Mouse (Mus musculus): ENCODE data around the gene Hand2.

The Hand2 gene

DNA sequence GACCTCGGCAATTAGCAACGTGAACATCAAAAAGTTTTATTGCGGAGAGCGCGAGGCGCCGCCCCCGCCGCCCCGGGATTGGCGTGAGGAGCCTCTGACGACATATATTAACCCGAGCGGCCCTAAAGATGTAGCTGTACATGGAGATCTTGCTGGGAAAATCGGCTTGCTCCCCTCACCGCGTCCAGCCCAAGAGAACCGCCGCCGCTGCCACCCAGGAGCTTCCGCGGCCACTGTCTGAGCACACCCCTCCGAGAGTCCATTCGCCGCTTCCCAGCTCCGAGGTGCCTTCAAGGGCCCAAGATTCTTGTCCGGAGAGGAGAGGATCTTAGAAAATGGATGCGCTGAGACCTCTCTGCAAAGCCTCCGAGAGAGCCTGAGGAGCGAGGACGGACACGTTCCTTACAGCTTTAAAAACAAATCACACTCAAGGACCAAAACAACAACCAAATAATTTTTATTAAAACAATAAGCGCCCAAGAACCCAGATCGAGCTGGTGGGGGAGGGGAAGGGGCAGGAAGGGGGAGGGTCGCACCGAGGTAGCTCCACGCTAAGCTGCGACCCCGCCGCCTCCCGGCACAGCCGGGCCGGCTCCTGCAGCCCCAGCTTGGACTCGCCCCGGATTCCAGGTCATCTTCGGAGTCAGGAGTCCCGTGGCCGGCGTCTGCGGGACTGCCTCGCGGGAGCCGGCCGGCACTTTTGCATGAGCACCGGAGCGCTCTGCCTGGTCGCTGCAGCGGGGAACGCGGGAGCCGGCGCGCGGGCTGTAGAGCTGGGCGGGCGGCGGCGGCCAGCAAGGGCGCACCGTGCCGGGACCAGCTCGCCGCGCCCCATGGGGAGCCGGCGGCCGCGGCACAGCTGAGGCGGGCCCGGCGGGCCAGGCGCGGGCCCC lies at the start of gene Hand2:
Gene Hand2, plus strand, starts transcription at position 133 of the 893 bp plus-strand sequence.
- DNase-seq (ENCODE audit: low read depth in 2 of 2, low spot score in 2 of 2) = no peak

DNA sequence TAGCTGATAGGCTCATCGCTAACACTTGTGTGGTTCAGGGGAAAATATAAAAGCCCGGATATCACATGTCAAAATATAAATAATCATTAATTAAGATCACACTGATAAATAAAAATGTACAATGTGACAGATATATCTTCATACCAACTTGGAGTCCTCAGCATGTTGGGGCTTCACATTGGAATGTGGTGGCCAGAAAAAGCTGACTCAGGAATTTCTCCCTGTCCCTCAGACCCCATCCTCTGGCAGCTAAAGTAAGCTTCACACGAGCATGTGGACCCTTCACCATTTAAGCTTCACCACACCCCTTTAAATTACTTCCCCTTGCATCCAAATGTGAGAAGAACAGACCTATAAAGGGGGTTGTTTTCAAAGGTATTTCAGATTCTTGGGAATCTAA lies 47.7 kb upstream of the Hand2 start:
- no peak for DNase-seq (ENCODE audit: low read depth in 2 of 2, low spot score in 2 of 2)

DNA sequence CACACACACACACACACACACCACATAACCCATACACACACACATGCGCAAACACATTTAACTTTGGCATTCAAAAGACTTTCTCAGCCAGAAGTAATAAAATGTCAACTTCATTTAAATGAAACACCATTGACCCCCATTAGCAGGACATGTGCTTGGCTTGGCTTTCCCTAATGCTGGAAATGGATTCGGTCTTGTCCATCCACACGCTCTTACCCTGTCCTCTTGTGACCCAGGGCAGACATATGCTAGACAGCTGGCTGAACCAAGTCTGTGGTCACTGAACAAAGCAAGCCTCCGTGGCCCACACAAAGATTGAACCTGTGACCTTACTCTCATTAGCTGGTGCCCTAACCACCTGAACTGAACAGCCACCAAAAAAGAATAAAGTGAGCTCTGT lies 27.3 kb upstream of the Hand2 start:
- no peak for DNase-seq (ENCODE audit: low read depth in 2 of 2, low spot score in 2 of 2)

DNA sequence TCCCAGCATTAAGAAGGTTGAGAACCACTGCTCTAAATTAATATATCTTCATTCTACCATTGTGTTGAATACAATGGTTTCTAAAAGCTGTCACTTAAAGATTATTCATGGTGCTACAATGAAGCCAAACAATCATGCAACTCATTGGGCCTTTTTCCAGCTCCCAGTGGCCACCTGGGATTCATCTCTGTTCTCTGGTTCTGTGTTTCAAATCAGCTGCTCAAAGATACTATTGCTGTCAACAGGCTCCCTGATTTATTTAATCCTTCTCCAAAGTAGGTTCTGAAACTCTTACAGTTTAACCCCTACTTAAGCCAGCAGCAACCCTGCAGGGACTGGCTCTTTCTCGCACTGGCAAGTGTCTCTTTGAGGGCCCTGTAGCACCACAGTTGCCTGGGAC lies 17.3 kb upstream of the Hand2 start:
- no peak for DNase-seq (ENCODE audit: low read depth in 2 of 2, low spot score in 2 of 2)

DNA sequence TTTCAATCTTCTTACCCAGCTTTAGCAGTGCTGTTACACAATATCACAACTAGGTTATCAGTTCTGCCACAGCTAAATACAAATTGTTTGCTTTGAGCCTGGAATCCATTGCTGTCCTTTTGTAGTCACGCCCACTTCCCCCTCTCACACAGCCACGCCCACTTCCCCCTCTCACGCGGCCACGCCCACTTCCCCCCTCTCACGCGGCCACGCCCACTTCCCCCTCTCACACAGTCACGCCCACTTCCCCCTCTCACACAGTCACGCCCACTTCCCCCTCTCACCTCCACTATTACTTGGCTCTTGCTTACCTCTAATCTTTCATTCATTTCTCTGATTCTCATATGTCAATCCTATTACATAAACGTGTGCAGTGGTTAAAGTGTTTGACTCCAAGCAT lies 15.8 kb upstream of the Hand2 start:
- DNase-seq (ENCODE audit: low read depth in 2 of 2, low spot score in 2 of 2) = no peak

DNA sequence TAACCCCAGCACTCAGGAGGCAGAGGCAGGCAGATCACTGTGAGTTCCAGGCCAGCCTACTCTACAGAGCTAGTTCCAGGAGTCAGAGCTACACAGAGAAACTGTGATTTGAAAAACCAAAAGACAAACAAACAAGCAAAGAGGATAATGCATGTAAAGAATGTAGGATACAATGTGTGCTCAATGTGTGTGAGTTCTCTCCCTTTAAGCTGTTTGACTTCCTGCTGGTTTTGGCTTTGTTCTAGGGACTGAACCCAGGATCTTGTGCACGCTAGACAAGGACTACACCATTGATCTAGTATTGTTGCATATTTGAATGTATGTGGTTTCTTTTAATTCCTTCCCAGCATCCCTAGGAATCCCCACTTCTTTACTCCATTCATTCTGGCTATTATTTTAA lies 14.3 kb upstream of the Hand2 start:
- DNase-seq (ENCODE audit: low read depth in 2 of 2, low spot score in 2 of 2) = no peak

DNA sequence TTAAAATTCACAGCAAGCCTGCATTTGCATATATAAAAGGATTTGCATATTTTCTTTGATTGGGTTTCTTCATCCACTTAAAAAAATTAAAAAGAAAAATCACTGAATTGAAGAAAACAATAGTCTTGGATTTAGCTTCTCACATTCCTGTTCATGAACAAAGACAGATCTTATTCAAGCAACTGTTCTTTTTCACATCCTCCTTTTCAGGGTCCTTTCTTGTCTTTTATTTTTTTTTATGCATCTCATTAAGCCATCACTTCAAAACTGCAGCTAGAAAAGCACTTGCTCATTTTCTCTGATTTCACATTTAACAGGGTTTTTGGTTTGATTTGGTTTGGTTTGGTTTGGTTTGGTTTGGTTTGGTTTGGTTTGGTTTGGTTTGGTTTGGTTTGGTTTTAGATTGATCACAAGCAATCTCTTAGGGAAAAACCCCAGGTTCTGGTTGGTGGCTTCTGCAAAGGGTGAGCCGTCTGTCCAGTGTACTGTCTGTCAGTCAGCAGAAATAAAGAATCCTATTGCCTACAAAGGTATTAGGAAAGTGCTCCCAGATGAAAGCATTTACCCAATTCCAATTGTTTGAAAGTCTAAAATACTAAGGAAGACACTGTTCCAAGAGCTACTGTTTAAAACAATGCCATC lies 10.8 kb upstream of the Hand2 start:
- no peak for DNase-seq (ENCODE audit: low read depth in 2 of 2, low spot score in 2 of 2)

DNA sequence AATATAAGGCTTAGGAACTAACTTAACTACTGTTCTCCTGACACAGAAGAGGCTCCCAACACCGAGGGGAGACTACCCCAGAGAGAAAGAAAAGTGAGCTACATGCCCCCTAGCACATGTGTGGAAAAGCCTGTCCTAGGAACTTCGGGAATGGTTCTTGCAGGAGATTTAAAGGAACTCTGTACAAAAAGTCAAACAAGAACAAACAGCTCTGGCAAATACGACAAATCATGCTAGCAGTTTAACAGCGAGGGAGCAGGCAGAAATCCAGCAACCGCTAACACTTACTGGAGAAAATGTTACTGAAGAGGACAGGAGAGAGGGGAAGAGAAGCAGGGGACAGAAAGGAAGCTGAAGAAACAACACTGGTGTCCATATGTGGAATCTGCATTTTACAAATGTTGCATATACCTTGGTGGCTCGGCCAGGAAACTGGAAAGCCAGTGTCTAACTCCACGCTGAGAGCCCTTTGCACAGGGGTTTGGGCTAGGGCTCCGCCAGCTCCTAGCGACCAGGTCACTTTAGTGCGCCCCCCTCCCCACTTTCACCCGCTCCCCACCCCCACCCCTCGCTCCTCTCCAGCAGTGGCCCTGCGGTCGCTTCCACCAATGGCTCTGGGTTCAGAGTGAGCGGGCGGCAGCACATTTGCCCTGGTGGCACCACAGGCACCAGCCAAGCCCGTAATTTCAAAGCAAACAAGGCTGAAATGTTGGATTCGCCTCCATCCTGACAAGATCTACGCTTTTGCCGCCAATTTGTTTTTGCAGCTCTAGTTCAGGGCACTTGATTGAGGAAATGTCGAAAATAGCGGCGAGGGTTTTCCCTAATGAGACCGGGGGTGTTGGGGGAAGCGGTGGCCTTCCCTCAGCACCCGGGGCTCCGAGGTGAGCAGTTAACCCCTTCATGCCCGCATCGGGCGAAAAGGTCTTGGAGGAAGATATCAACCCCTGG lies 8.5 kb upstream of the Hand2 start:
- no peak for DNase-seq (ENCODE audit: low read depth in 2 of 2, low spot score in 2 of 2)

DNA sequence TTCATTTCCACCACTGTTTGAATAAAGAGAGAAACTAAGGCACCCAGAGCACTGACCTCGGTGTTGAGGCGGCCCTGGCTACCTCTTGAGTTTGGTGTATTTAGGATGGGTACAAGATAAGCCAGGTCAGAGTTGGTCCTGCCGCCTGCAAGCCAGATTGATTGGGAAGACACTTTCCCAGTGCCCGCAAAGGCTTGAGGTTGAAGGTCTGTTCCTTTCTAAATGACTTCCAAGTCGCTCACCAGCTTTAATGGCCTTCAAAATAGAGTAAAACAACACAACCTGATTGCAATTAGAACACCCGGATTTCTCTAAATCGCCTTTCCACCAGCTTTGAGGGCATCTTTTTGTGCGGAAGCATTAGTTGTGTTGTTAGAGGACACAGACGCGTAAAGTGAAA lies 7.2 kb upstream of the Hand2 start:
- no peak for DNase-seq (ENCODE audit: low read depth in 2 of 2, low spot score in 2 of 2)

DNA sequence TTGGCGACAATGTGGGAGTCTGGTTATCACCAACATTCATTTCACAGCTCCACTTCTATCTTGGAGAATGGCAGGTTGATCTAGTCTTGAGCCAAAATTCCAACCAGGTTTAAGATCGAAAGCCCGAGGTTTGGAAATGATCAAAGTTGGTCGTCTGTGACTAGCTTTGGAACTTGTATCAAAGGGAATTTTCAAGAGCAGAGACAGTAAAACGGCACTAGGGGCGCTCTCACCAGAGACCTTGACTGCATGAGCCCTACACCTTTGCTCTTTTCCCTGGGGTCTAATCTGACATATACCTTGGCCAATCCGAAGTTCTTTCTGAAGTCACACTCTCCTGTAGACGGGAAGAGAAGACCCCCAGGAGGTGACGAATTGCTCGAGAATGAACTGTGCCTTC lies 6.6 kb upstream of the Hand2 start:
- no peak for DNase-seq (ENCODE audit: low read depth in 2 of 2, low spot score in 2 of 2)

DNA sequence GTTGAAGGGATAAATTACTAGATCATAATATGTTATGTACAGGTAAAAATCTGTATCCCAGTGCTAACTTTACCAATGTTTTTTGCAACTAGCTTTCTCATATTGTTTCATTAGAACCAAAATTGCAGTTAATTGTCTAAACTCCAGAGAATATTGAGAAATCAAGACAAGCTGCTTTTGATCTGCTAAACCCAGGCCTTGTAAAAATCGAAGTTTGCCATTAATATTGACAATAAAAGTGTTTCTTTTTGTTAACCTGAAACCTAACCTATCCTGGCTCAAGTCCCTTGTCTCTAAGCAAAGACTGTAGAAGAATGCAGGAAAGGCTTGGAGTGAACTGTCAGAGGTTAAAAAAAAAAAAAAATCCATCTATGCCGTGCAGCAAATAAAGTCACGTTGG lies 5.3 kb upstream of the Hand2 start:
- no peak for DNase-seq (ENCODE audit: low read depth in 2 of 2, low spot score in 2 of 2)

DNA sequence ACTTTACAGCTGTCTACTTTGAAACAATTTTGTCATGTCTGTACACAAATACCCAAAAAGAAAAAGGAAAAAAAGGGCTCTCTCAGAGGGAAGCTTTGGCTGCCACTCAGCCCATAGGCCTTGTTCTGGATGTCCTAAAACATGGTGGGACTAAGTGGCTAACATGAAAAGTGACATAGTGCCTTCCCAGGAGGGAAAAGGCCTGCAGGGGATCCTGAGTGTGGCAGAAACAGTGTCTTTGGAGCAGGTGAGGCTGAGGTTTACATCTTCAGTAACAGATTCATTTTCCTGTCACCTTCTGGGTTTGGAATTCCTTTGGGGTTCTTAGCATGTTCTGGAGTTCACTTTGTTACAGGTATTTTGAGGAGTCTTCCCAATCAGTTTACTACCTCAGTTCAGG lies 3.7 kb upstream of the Hand2 start:
- no peak for DNase-seq (ENCODE audit: low read depth in 2 of 2, low spot score in 2 of 2)

DNA sequence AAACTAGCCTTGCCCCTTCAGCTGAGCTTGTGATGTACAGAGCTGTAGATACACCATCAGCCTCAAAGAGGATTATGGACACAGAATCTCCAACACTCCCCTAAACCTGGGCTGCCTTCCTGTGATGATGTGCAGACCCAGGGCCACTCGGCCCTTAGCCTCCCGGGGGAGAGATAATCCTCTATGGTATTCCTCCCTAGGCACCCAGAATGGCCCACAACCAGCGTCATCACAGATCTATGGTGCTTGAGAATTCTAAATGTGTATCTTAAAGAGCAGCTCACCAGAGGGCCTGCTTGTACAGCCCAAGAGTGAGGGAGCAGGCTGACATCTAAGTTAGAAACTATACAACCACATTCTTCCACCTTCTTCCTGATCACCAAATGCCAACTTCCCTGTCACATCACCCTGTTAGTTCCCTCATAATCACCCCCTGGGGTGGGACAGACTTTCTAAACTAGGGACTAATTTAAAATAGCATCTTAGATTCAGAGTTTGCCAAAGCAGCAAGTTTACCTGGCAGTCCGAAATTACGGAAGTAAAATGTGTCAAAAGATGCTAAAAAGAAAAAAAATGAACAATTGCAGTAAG lies 2.8 kb upstream of the Hand2 start:
- no peak for DNase-seq (ENCODE audit: low read depth in 2 of 2, low spot score in 2 of 2)

DNA sequence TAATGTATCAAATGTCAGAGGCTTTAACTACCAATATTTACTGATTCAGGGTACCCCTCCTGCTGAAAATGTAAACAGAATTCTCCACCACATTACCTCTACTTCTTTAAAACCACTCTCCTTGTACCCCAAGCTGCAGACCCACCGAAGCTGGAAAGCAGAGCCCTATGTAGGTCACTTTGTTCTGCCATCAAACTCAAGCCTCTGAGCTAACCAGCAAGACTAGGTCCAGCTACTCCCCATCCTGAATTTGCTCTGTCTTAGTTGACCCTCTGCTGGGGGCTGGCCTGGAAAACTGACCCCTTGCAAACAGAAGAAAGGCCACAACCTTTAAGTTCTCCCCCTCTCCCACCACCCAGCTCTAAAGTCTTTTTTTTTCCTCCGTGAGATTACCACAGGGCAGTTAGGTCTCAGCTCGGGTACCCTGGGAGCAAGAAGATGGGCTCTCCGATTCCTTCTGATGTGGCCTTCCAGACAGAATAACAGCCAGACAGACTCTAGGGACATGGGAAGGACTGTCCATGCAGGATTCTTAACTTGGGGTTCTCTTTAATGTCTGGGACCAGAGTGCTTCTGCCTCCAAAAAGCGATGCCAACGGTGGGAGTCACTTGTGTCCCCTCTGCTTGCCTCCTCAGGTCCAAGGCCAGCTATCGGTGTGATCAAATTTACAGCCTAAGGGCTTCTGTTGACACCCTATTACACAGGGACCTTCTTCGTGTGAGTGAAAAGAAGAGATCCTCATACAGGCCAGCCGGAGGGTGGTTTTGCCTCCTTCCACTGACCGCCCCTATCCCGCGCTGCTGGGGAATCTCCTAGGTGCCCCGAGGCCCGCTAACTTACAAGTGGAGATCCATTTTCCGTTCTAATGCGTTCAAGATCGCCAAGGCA lies 1.4 kb upstream of the Hand2 start:
- DNase-seq (ENCODE audit: low read depth in 2 of 2, low spot score in 2 of 2) = no peak

DNA sequence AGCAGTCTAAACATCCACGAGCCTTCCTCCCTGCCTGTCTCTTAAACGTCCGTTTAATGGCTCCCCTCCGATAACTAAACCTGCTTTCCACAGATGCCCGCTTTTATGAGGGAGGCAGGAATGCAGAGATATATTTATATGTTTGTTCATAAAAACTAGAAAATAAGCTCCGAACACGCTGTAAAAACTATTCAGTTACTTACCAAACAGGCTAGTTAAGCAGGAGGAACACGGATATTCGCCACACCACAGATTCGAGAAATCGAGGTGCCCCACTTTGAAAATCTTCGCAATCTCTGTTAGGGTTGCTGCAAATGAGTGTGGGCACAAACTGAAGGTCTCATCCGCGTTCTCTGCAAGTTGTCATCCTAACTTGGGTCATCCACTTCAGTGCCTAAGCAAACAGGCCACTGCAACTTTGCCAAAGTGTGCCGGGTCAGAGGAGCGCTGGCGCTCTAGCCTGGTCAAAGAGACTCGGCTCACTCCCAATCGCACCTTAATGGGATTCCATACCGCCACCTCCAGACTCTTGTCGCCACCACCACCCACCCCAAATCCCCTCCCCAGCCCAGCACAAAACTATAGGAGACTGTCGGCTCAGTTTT lies 700 bp upstream of the Hand2 start:
- no peak for DNase-seq (ENCODE audit: low read depth in 2 of 2, low spot score in 2 of 2)

DNA sequence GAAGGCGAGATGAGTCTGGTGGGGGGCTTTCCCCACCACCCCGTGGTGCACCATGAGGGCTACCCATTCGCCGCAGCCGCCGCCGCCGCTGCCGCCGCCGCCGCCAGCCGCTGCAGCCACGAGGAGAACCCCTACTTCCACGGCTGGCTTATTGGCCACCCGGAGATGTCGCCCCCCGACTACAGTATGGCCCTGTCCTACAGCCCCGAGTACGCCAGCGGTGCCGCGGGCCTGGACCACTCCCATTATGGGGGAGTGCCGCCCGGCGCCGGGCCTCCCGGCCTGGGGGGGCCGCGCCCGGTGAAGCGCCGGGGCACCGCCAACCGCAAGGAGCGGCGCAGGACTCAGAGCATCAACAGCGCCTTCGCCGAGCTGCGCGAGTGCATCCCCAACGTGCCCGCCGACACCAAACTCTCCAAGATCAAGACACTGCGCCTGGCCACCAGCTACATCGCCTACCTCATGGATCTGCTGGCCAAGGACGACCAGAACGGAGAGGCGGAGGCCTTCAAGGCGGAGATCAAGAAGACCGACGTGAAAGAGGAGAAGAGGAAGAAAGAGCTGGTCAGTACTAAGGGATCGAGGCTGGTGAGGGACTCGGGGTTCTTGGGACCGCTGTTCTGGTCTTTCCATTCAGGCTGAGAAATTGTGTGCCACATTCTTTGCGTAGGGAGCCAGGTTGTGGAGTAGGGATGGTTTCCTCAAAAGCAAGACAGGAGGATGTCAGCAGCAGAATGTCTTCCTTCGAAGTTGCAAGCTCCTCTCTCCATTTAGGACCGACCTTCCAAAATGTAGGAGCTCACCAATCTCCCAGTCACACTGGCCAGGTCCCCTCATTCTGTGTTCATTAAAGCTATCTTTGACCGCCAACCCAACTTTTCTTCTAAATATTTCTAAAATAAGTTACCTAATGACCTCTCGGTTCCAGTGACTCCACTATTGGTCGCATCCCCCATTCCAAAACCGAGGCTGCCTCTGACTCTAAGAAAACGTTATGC lies 1.4 kb downstream of the Hand2 start:
- no peak for DNase-seq (ENCODE audit: low read depth in 2 of 2, low spot score in 2 of 2)

DNA sequence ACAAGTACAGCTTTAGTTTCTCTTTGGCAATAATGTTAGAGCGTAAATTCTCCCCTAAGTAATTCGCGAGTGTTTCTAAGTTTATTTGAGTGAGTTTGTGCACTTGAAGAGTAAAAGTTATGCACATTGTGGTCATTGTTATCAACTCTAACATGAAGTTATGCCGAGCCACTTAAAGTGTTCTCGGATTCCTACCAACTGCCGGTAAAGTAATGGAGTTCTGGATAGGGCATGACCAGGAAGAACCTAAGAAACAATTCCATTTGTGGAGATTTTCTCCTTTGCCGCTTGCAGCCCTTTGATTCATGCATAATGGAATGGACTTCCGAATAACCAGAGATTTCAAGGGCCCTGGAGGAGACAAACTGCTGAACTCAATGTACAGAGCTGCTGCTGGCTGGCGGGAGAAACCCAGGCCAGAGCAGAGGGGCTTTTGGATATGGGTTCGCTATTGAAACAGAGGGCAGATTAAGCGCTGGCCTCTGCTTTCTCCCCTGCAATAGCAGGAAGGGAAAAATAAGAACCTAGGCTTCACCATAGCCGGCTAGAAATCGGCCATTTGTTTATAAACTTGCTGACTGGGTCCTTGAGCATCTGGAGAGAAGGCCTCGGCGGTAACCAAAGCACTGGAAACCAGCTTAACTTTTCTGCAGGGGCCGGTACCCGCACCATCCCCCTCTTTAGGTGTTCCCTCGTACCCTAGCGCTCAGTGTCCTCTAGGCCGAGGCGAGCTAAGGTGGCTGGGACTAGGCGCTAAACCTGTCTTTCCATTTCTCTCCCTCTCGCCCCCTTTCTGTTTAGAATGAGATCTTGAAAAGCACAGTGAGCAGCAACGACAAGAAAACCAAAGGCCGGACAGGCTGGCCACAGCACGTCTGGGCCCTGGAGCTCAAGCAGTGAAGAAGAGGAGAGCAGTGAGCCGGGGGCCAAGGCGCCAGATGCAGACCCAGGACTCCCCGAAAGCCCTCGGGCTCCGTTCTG lies 2.5 kb downstream of the Hand2 start:
- DNase-seq (ENCODE audit: low read depth in 2 of 2, low spot score in 2 of 2) = no peak
